Mouse (Mus musculus): ENCODE measurements around the gene Ttc7. TPM values are rescaled to one million over a fixed set of nuclear protein-coding genes. Genes with fewer than 3 reads are reported as not detected.
A peak's percentile ranks its signal among the peaks of the same experiment; 100 is the strongest.

The Ttc7 gene
- polyA plus RNA-seq, 1 experiment from 2014 or later: 5.7 TPM

DNA sequence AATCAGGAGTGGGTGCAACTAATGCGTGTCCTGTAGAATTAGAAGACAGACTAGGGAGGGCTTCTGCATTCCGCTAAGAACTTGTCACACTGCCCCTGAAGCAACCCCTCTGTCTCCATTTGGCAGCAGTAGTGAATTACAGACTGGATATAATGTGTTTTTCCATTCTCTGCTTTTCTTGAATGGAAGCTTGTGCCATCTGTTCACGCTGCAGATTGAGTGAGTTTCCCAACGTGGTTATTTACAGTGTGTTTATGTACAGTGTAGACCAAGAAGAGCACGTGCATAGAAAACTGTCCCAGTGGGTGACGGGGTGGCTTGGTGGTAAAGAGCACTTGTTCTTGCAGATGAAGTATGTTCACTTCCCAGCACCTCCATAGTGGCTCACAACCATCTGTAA is 13.2 kb upstream of the Ttc7 start:
- Histone ChIP-seq H3K4me3 (no peak overlapping the region), H3K9me3 (no peaks in the 10 kb centered on the region), H3K4me2 (no peak overlapping the region), H3K36me3 (no peaks in the 10 kb centered on the region), H3K27me3 (no peaks in the 10 kb centered on the region), H3K27ac (no peak overlapping the region), H3K4me1 (replicated peaks) (peaks cover 10% of the 10 kb centered on the region), H3K9ac (no peak overlapping the region)
- no peak for ATAC-seq (ENCODE audit: low FRiP score)
- 68% methylated on average over 6 of the region's 6 CpGs for WGBS

DNA sequence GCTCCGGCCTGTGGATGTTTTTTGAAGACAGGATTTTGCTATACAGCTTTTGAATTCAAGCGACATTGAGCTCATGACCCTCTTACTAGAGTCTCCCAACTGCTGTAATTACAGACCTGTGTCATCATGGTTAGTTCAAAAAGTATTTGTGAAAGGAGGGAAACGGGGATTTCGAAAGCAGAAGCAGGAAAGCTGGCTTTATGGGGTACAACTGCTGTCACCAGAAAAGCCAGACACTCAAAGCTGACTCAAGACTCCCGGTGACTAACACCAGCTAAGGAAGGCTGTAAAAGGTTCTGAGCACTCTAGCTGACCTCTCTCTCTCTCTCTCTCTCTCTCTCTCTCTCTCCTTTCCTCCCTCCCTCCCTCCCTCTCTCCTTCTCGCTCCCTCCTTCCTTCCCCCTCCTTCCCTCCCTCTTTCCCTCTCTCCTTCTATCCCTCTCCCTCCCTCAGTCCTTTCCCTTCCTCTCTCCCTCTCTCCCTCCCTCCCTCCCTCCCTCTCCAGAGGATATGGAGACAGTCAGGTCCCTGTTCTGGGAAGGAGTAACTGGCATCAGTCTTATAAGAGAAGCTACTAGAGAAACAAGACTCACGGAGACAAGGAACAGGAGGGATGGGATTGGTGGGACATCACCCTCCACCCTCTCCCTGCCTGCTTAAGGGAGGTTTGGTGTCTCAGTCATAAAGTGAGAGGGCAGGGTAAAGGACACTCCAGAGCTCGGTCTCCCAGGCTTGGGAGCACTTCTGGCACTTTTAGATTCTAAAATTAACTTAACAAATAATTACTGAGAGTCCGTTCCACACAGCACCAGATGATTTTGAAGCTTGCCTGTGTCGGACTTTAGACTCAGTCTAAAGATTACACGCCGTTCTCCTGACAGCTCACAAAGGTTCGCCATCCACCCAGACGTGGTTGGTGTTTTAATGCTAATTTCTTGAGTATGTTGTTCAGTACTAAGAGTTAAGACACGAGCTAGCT is 7.0 kb upstream of the Ttc7 start:
- no peak overlapping the region for H3K4me3 ChIP-seq
- no peak for ATAC-seq (ENCODE audit: low FRiP score)
- no peak overlapping the region for H3K27ac ChIP-seq
- H3K4me1 ChIP-seq (replicated peaks): peaks cover 8% of the 10 kb centered on the region; the same call in 1 of the 2 replicates
- peaks cover 7% of the 10 kb centered on the region; the same call in 1 of the 2 replicates for H3K27me3 ChIP-seq
- no peak overlapping the region for H3K9ac ChIP-seq
- H3K4me2 ChIP-seq: no peak overlapping the region
- WGBS: 64% methylated on average over 15 of the region's 15 CpGs
- H3K36me3 ChIP-seq: no peaks in the 10 kb centered on the region
- no peaks in the 10 kb centered on the region for H3K9me3 ChIP-seq

DNA sequence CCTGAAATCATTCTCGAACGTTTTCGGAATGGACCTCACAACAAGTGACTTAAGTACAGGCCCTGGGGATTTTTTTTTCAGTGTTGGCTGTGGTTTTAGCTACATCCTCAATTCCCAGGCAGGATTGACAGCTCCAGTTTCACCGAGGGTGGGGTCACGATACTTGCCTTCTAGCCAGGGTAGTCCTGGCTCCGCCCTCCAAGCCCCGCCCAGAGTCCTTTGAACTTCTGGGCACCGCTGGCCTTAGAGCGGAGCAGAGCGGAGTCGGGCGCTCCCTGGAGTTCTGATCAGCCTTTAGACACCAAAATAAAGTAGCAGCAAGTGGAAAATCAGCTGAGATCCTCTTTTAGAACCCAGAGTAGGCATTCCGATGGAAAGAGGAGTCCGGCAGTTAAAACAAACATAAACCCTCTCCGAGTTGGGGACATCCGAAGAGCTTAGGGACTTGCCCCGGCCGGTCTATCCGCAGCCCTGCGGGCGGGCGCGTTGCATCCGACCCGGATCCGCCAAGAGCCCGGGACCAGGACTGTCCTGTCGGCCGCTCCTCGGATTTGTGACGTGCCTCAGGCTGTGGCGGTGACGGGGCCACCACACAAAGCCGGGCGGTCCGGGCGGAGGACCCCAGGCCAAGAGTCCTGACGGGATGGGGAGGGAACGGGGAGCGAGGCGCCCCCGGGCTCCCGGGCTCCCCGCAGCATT is 530 bp upstream of the Ttc7 start:
- Histone ChIP-seq H3K9me3 (no peaks in the 10 kb centered on the region), H3K36me3 (no peaks in the 10 kb centered on the region), H3K27ac (peak overlapping the region; percentile 88), H3K4me1 (replicated peaks) (peaks cover 42% of the 10 kb centered on the region), H3K4me3 (peak overlapping the region; percentile 72), H3K9ac (peak overlapping the region; percentile 88), H3K27me3 (peaks cover 48% of the 10 kb centered on the region), H3K4me2 (peak overlapping the region; percentile 94)
- ATAC-seq (ENCODE audit: low FRiP score): peak; percentile 85
- WGBS: under 1% methylated on average over 44 of the region's 44 CpGs

DNA sequence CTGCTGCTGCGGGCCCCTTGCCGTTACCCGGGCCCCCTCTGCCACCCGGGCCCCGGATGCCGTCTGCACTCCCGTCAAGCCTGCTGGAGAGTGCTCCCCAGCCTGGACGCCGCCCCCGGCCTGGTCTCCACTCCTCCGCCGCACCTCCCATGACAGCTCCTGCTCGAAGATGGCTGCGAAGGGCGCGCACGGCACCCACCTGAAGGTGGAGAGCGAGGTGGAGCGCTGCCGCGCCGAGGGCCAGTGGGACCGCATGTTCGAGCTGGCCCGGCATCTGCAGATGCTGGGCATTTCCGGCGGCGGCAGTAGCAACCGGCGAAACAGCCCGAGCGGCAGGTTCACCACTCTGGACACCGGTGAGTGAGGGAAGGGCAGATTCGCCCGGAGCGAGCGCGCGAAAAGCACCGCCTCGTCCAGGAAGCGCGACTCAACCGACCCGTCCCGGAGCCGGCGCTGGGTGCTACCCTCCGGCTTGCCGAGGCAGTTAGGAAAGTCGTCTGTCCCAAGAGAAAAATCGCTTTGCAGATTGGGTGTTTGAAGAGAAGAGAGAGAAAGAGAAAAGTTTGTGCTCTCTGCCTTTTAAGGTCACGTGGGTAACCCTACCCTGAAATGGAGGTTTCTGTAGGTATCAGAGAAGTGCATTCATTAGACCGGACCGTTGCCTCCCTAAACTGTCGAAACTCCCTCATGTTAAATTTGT is 519 bp downstream of the Ttc7 start:
- under 1% methylated on average over 56 of the region's 56 CpGs for WGBS
- H3K27ac ChIP-seq: peak overlapping the region; percentile 88
- peak; percentile 68 for ATAC-seq (ENCODE audit: low FRiP score)
- H3K27me3 ChIP-seq: peaks cover 52% of the 10 kb centered on the region
- peak overlapping the region; percentile 72 for H3K4me3 ChIP-seq
- H3K9me3 ChIP-seq: no peaks in the 10 kb centered on the region
- H3K4me1 ChIP-seq (replicated peaks): peaks cover 45% of the 10 kb centered on the region
- peak overlapping the region; percentile 94 for H3K4me2 ChIP-seq
- peak overlapping the region; percentile 88 for H3K9ac ChIP-seq
- no peaks in the 10 kb centered on the region for H3K36me3 ChIP-seq

DNA sequence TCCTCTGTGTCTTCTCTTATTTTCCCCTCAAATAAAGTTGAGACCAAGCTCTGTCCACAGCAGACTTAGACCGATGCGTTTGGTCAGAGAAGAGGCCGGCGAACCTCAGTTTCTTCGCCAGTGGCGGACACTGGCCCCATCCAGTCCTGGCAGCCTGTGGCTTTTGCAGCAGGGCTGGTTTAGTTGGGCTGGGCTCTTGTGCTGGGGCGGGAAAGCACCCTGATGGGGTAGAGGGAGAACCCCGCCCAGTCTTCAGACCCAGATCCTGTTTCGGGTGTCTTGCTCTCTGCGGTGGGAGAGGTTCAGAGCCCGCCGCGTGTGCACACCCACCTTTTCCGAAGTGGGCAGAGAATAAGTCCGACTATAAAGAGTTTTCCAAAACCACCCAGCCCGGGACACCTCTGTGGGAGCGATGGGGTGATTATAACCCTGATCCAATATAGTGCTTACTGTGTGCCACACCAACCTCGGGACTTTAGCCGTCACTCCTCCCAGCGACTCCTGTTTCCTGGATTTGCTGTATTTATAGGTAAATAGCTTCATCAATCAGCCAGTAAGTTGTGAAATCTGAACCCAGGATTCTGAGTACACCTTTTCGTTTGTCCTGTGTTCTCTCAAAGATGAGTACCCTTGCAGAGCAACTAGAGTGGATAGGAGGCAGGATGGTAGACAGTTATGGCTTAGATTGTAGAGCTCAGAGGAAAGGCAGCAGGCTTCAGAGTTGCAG is 1.2 kb downstream of the Ttc7 start:
- no peak for ATAC-seq (ENCODE audit: low FRiP score)
- Histone ChIP-seq H3K9ac (peak overlapping the region; percentile 88), H3K4me1 (replicated peaks) (peaks cover 48% of the 10 kb centered on the region), H3K36me3 (no peaks in the 10 kb centered on the region), H3K4me2 (peak overlapping the region; percentile 94), H3K27me3 (peaks cover 56% of the 10 kb centered on the region), H3K27ac (no peak overlapping the region), H3K4me3 (peak overlapping the region; percentile 72), H3K9me3 (no peaks in the 10 kb centered on the region)
- 6% methylated on average over 21 of the region's 21 CpGs for WGBS

DNA sequence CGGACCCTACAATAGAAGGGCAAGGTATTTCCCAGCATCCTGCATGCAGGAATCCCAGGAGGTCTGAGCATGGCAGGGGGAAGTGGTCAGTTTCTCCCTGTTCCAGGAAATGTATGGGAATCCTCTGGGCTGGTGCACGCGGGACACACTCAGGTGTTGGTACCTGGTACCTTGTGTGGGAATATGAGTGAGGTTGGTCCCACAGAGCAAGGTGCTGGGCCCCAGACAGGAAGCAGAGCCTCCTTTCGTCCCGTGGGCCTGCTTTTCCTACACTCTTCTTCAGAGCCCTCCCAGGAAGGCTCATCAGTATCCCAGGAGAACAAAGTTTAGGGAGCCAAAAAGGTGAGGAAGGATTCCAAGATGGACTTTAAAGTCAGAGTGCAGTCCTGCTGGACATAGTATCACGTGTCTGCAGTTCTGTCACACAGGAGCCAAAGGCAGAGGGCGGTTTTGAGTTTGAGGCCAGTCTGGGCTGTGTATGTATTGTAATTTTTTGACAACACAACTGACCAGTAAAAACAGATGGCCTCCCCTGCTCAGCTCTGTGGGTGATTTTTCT is 1.9 kb downstream of the Ttc7 start:
- WGBS: 58% methylated on average over 7 of the region's 7 CpGs
- no peak overlapping the region for H3K27ac ChIP-seq
- peak overlapping the region; percentile 88; the same call in 1 of the 2 replicates for H3K9ac ChIP-seq
- H3K36me3 ChIP-seq: no peaks in the 10 kb centered on the region
- peak overlapping the region; percentile 72 for H3K4me3 ChIP-seq
- H3K4me2 ChIP-seq: peak overlapping the region; percentile 94
- H3K9me3 ChIP-seq: no peaks in the 10 kb centered on the region
- peaks cover 56% of the 10 kb centered on the region for H3K27me3 ChIP-seq
- H3K4me1 ChIP-seq (replicated peaks): peaks cover 48% of the 10 kb centered on the region
- ATAC-seq (ENCODE audit: low FRiP score): no peak

DNA sequence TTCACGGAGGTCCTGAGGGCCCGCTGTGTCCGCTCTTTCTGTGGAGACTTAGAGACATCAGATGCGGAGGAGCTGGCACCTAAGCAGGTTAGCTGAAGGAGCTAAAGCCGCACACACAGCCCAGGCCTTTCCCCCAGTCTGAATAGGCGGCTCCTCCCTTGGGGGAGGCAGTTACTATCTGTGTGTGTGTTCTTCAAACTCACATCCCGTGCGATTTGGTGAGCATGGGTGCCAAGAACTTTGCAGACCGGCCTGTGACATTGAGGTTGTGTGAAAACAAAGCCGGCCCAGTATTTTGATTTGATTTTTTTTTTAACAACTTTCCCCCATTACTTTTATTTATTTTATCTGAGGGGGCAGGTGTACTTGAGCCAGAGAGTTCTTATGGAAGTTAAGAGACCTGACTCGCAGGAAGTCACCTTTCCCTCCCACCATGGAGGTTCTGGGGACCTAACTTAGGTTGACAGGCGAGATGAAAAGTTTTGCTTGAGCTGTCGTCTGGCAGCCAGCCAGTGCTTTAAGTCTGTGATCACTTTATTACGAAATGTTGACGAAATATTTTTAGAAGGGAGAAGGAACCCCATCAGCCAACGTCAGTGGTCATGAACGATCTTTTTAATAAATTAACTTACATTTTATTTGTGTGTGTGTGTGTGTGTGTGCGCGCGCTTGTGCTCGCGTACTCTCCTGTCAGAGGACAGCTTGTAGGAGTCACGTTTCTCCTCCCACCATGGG is 3.2 kb downstream of the Ttc7 start:
- H3K36me3 ChIP-seq: no peaks in the 10 kb centered on the region
- 81% methylated on average over 23 of the region's 23 CpGs for WGBS

DNA sequence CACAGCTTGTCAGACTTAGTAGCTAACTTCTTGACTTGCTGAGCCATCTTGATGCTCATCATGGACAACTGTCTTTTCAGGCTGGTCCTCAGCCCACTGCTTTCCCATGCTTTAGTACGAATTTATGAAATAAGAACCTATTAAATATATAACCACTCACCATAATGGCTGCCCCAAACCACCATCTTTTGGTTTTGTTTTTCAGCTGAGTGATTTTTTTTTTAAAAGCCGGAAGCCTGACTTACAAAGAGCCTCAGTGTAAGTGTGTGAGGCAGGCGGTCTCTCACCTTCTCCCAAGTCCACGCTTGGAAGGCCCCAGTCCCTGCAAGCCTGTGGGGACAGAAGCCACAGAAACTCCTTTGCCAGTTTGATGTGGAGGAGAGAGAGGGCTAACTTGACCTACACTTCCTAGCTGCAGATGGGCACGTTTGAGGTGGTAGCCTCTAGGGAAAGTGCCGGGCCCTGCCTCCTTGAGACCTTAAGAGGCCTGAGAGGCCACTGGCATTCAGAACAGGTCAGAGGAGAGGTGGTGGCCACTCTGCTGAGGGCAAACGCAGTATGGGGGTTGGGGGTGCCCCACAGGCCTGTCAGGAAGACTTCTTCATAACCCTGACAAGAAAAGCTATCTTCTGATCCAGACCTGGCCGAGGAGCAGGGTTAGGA is 3.9 kb downstream of the Ttc7 start:
- Histone ChIP-seq H3K4me2 (no peak overlapping the region), H3K9ac (no peak overlapping the region), H3K27me3 (peaks cover 44% of the 10 kb centered on the region), H3K4me1 (replicated peaks) (peaks cover 32% of the 10 kb centered on the region), H3K36me3 (no peaks in the 10 kb centered on the region), H3K27ac (no peak overlapping the region), H3K4me3 (no peak overlapping the region), H3K9me3 (no peaks in the 10 kb centered on the region)
- no peak for ATAC-seq (ENCODE audit: low FRiP score)
- WGBS: 67% methylated on average over 8 of the region's 8 CpGs

More for the DNA sequence above, 3.2 kb downstream of the Ttc7 start:
- peaks cover 51% of the 10 kb centered on the region for H3K27me3 ChIP-seq
- H3K9me3 ChIP-seq: no peaks in the 10 kb centered on the region
- ATAC-seq (ENCODE audit: low FRiP score): no peak
- no peak overlapping the region for H3K27ac ChIP-seq
- no peak overlapping the region for H3K4me3 ChIP-seq
- H3K4me1 ChIP-seq (replicated peaks): peaks cover 39% of the 10 kb centered on the region
- H3K9ac ChIP-seq: no peak overlapping the region
- no peak overlapping the region for H3K4me2 ChIP-seq

DNA sequence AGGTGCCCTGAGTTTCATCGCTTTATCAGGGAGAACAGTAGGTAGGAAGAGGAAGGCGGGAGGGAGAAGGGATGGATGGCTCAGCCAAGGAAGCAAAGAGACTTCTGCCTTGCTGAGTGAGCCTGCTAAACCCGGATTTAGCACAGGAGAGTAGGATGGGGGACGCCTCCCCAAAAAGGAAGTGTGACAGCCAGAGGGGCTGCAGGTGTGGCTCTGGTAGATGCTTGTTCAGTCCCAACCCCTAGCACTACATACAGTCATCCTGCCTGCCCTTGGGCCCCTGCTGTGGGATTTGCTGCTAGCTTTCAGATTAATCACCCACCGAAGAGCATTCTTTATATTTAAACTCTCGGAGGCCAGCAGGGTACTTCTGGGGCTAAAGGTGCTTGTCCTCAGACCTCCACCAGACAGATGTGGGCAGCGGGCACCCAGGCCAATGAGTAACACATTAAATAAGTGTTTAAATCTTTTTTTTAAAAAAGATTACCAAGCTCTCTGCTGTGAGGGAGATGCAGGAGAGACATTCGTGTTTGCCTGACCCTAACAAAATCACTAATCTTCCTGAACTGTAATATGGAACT is 4.6 kb downstream of the Ttc7 start:
- H3K4me3 ChIP-seq: no peak overlapping the region
- 58% methylated on average over 8 of the region's 8 CpGs for WGBS
- peaks cover 25% of the 10 kb centered on the region for H3K4me1 ChIP-seq (replicated peaks)
- ATAC-seq (ENCODE audit: low FRiP score): no peak
- H3K36me3 ChIP-seq: no peaks in the 10 kb centered on the region
- no peak overlapping the region for H3K4me2 ChIP-seq
- H3K27me3 ChIP-seq: peaks cover 44% of the 10 kb centered on the region
- H3K9ac ChIP-seq: no peak overlapping the region
- H3K27ac ChIP-seq: no peak overlapping the region
- no peaks in the 10 kb centered on the region for H3K9me3 ChIP-seq

DNA sequence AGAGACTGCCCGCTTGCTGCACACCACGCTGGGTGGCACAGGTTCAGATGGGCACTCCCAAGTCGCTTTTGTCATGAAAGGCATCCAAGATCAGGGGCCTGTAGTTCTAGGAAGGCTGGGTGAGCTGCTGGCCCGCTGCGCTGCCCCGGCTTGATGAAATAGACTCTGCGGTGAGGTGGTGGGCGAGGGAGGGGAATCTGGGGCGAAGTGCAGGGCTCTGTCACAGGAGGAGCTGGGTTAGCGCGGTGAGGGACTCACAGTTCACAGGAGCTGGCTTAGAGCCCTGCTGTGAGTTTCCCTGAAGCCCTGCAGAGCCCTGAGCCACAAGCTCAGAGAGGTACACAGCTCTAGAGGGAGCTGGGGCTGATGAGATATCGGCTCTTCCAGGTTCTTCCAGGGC is 5.4 kb downstream of the Ttc7 start:
- ATAC-seq (ENCODE audit: low FRiP score): no peak
- Histone ChIP-seq H3K4me2 (no peak overlapping the region), H3K9me3 (no peaks in the 10 kb centered on the region), H3K4me1 (replicated peaks) (peaks cover 22% of the 10 kb centered on the region), H3K36me3 (no peaks in the 10 kb centered on the region), H3K27ac (no peak overlapping the region), H3K4me3 (no peak overlapping the region), H3K9ac (no peak overlapping the region), H3K27me3 (peaks cover 44% of the 10 kb centered on the region)
- WGBS: 20% methylated on average over 12 of the region's 12 CpGs

All from hindbrain, embryonic 13.5 days (tissue).